Mouse (Mus musculus) CD4-positive, CD25-positive, alpha-beta regulatory T cell, adult 4 months (primary cell): Measurements from ENCODE around the gene Casz1. TPM values are rescaled to one million over a fixed set of nuclear protein-coding genes. Genes with fewer than 3 reads are reported as not detected.

ENCODE experiments used
- ATAC-seq: one replicate; pipeline ENCODE4 v1.8.0; 2017
- polyA plus RNA-seq, 2 experiments: library from polyadenylated mRNA; unstranded; fragments of 100-300 nt; shearing (Covaris generic); gene quantifications; one replicate each; pipeline ENCODE4 v1.2.1; 2017

Casz1 gene
- polyA plus RNA-seq, 2 experiments from 2014 or later, result 1.0 to 1.9 TPM

DNA sequence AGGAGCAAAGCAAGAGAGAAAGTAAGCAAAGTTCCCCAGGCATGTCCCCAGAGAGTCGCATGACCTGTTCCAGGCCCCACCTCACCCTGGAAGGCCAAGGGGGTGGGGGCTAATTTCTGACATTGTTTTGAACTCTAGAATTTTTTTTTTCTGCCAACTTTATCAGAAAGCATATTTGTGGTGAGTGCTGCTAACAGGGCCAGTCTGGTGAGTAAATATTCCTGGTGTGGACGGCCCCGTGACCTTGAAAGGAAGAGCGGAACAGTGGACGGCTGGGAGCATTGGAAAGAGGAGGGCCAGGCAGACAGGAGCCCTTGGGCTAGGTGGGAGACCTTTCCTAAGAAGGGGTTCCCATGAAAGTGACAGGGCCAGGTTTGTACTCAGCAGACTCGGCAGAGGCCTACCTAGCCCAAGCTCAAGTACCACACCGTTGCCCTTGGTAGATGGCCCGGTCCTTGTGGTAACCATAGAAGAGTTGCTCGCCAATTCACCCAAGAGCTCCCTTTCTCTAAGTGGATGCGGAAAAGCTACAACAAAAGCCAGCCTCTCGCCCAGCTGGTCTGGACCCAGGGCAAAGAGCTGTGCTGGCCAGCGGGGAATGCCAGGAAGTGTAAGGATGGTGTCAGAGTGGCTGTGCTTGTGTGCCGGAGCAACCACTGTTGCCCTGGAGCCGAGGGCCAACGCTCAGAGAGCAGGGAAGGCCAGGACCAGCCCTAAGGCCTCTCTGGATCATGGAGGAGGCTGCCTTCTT is 104.7 kb downstream of the Casz1 start:
- ATAC-seq, result no peak

DNA sequence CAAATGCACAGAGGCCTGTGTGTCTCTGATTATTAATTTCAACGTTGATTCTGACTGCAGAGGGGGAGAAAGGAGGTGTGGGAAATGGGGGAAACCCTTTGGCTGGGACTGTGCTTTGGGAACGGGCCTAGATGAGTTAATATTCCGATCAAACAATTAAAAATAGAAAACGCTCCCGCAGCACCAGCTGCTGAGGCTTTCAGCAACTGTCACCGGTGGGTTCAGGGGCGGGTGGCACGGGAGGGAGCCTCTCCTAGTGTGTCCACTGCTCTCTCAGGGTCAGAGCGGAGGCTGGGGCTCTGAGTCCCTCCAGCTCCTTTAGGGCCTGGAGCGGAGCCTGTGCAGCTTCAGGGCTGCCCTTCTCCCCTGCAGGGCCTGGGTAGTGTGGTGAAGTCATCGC is 105.3 kb downstream of the Casz1 start:
- no peak for ATAC-seq

DNA sequence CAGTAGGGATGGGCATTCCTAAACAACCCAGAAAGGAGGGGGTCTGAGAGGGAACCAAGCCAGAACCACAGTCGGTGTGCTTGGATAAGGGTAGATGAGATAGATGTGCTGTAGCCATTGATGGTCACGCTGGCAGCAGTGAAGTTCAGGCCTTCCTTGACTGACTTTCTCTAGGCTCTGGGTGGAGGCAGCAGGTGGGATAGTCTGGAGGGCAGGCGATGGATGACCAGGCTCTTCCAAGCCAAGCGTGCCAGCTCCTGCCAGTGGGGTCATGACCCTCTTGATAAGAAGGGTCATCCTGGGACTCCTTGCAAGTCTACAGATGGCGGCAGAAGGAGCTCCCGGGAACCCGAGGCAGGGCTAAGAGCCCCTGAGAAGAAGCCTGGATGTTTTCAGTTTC is 107.9 kb downstream of the Casz1 start:
- ATAC-seq, result no peak

DNA sequence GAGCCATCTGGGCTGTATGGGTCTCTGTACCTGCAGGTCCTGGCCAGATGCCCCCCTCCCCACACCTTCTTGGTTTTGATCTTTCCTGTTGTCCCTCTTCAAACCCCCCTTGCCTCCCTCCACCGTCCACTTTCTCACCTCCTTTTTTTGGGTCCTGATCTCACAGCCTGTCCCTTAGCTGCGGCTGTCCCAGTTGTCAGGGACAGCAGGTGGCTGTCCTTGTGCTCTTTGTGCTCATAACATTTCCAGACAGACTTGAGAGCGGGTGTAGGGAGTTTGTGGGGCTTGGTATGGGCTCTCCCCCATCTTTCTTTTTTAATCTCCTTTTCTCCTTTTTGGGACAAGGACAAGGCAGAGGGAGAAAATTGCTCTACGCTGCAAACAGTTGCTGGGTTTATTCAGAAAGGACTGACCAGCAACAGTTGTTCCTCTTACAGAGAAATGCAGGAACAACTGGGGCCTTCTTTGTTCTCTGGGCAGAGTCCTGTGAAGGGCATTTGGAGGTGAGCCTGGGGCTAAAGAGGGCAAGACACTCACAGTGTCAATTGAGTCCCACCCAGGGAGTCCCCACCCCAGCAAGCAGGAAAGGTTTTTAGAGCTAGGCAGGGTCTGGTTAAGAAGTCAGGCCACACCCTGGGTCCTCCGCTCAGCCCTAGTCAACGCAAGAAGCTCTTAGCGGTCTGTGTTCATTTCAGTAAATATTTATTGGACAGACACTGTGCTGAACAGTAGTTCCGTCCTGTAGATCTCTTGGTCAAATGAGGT is 108.8 kb downstream of the Casz1 start:
- no peak for ATAC-seq

DNA sequence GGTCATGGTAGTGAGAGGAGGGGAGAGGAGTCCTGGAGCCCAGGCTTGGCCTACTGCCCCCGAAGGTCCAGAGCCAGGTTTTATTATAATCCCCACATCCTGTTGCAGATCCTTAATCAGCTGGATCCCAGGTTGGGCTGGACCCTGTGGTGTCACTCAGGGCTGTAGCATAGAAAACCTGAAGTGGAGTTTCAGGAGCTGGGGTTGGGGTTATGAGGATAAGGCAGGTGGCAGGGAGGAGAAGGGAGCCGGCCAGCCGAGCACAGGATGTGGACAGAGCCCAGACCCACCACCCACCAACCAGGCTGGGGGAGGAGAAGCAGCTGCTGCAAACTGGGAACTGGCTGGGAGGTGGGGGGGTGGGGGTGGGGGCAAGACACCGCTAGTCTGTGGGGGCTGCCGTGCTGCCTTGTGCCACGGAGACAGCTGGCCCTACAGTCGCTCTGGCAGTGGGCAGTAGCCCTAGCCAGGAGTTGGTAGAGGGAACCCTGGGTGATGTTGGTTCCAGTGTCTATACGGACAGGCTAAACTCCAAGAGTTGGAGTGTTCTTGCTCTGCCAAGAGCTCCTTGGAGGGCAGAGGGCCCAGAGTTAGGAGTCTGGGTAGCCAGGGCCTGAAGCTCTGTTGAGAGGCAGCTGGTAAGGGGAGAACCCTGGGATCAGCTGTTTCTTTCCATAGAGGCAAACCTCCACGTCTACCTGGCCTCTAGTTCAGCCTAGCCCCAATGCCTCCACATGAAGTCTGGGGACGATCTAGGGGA is 110.8 kb downstream of the Casz1 start:
- no peak for ATAC-seq

DNA sequence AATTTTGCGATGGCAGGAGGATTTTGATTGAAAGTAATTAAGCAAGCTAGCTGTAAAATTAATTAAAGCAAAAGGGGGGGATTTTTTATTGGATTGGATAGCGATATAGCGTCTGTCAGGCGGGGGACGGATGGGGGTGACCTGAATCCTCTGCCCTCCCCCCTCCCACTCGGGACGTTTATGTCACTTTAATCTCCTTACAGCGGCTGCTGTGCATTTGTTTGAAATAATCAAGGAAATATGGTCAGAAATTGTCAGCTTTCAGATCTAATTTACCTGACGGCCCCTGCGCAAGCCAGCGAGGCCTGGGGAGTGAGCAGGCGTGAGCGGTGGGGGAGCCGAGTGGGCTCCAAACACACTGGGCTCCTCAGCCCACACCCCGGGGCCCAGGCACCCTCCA is 111.6 kb downstream of the Casz1 start:
- ATAC-seq, result no peak

DNA sequence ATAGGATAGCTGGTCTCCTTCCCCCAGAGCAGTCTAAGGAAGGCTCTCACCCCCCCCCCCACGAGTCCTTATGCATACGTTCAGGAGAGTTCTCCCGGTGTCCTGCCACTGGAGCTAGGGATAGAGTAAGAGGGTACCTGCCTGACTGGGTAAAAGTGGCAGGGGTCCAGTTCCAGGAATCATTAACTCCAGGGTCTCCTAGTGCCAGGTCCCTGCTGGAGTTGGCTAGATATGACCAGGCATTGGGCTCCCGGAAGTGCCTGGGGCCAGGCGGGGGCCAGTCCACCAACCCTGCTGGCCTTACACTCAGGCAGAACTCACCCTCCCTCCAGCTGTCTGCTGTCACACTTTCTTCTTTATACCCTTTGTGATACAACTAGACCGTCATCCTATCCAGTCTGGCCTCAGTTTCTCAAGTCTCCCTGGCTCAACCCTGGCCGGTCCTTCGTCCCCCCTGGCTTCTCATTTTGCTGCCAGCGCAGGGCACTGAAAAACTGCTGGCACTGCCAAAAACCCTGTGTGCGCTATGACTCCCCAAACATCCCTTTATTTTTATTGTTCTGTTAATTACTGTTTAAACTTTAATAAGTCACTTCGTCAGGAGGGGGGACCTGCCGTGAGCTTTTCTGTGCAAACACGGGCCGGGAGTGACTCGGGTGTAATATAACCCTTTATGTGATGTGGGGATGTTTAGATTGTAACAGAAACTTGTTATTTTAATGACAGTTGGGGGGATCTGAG is 114.6 kb downstream of the Casz1 start:
- ATAC-seq, result no peak

DNA sequence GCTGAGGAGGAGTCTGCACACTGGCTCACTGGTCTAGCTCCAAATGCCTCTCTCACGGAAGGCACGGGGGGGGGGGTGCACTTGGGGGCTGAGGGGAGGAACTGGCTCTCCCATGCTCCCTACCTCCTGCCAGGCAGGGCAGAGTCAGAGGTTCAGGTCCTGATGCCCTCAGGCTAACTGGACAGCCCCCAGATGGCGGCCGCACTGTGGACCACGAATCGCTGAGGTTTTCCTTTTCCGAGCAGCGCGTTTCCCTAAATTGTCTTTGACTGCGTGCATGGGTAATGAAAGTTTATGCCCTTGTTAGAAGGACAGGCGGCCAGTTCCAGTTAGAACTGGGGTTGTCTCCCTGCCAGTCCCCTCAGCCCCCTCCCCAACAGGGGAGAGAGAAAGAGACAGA is 116.4 kb downstream of the Casz1 start:
- no peak for ATAC-seq

DNA sequence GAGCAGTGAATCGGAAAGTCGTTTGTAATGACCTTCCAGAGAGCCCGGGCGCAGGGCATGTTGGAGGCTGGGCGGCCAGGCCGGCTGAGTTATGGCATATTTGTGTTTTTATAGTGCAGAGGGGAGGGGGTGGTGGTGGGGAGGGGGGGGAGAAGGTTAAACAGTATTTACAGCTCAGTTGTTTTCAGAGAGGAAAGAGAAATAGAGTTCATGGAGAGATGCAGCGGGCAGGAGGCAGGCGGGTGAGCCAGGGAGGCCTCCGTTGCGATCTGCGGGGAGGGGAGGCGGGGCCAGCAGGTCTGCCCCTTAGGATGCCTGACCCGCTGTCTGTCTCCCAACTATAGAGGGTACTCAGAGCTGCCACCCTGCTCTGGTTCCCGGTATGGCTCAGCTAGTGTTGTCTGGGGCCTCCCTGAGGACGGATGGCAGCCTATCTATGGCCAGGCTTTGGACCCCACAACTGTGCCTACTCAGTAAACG is 118.0 kb downstream of the Casz1 start:
- ATAC-seq, result no peak

DNA sequence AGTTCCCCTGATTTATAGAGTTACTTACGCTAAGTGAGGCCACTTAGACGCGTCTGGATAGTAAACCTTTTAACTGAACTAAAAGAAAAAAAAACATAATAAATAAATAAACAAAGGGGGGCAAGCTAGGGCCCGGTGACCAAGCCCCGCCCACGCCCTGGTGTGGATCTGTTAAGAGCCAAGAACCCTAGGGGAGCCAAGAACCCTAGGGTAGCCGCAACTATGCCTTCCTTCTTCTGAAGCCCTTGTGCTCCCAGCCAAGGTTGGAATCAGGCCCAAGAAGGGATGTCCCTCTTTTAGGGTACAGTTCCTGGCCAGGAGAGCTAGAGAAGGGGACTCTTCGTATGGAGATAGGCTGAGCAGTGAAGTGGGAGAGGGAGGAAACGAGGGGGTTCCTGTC is 119.2 kb downstream of the Casz1 start:
- ATAC-seq, result no peak

DNA sequence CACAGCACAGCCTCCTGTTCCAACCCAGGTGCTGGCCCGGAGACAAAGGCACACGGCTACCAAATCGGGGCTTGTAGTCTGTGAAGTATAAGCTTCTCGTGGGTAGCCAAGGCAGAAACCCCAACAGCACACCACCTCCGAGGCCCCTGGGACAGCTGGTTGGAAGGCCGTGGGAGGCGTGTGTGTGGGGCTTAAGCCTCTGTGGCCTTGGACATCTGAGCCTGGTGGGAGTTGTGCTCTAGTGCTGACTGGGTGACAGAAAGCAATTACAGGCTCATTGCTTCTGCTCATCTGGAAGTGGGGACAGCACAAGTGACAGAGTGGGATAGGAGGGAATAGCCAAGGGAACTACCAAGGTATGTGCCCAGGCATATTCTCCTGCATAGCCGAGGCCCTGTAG is 119.7 kb downstream of the Casz1 start:
- ATAC-seq, result no peak

DNA sequence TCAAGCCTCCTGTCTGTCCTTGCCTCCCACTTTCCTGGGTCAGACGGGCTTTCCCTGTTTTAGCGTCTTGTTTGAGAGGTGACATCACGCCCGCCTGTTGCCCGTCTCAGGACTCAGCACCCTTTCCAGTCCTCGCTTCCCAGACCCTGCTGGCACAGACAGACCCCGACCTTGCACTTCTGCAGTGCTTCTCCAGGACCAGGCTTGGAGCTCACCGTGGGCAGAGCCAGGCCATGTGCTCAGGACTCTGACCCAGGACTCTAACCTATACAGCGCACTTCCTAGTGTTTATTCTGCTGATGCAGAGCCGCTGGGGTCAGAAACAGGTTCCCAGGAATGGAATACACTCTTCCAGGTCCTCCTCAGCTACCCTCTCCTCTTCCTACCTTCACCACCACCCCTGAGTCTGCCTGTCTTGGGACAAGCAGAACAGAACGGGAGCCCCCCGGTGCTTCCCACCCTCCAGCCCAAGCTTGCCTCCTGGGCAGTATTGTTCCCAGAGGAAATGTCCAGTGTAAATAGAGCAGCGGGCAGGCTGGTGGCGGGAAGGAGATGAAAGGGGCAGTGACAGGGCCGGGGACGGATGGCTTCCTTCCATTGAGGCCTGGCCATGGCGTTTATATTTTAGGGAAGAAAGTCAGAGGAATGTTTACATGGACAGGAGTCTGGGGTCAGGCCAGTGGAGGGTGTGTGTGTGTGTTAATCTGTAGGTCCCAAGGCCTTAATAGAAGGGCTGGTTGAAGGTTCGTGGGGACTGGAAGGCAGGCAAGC is 121.5 kb downstream of the Casz1 start:
- no peak for ATAC-seq

DNA sequence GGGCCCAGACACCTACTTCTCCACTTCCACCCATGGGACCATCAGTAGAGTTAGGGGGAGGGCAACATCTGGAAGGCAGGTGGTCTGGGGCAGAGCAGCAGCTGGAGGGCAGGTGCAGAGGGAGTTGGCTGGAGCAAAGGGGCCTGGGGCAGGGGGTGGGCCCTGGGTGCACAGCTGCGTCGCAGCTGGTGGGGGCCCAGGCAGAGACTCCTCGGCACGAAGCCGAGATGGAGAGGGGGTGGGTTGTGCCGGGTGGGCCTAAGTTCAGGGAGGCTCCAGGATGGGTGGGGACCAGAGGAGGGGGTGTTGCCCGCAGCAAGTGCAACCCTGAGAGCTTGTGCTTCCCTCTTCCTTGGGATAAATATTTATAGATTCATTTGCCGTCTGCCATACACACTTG is 122.2 kb downstream of the Casz1 start:
- no peak for ATAC-seq

DNA sequence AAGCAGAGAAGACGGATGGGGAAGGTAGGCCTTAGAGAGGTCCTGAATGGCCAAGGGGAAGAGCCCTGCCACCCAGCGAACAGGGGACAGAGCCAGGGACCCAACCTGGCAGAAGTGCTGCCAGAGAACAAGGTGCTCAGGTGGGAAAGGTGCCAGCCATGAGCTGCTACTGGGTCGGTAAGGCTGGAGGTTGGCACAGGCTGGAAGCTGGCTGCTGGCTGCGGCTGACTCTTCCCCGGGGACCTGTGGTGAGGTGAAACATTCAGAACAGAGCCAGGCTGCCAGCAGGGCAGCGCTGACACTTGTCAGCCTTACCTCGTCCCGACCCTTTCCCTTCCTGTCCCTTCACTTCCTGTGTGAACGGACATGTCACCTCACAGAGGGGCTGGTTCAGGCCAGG is 124.1 kb downstream of the Casz1 start:
- ATAC-seq, result no peak

DNA sequence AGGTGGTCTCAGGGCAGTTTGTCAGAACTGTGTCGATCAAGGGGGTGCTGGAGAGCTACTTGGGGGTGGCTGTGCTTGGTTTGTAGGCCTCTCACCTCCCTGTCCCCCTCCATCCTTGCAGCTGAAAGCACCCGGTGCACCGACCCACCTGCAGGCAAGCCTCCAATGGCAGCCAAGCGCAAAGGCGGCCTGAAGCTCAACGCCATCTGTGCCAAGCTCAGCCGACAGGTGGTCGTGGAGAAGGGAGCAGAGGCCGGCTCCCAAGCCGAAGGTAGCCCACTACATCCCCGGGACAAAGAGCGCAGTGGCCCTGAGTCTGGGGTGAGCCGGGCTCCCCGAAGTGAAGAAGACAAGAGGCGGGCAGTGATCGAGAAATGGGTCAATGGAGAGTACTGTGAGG is 124.6 kb downstream of the Casz1 start:
- no peak for ATAC-seq

DNA sequence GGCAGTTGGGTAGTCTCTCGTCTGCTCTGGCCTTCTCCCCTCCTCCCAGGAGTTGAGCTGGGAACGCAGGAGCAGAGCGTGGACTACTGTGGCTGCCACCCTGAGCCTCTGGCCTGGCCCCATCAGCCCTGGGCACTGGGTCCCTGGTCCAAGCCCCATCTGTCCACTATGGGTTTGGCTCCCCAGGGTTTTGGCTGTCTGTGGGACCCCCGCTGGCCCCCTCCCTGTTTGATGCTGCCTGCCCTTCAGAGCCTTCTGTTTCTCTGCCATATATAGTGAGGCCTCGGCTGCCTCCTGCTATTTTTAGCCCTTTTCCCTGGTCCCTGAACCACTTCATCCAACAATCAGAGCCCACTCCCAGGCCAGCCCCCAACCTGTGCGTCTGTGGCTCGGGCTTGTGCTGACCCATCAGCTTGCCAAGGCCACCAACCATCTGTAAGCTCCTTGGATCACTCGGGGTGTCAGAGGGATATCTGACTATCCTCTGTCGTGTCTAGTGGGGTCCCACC is 126.5 kb downstream of the Casz1 start:
- ATAC-seq, result no peak

DNA sequence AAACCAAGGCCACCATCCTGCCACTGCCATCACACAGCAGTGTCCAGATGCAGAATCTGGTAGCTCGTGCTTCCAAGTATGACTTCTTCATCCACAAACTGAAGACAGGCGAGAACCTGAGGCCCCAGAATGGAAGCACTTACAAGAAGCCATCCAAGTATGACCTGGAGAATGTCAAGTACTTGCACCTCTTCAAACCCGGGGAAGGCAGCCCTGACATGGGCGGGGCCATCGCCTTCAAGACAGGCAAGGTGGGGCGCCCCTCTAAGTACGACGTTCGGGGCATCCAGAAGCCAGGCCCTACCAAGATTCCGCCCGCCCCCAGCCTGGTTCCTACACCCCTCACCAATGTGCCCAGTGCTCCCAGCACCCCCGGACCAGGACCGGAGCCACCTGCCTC is 128.9 kb downstream of the Casz1 start:
- ATAC-seq, result no peak

DNA sequence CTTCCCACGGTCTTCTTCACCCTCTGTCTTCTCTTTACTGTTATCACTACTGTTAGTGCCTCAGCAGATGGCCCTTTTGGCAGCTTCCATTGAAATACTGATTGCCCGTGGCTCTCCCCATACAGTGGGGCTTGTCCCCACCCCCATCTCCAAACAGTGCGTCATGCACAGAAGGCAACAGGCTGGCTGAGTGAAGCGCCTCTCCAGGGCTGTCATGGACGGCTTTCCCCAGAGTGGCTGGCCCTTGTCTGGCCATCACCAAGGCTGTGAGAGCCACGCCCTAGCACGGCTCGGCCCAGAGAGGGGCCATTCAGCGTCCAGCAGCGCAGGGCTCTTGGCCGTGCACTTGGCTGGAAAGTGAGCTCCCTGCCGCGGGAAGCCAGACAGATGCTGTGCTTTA is 131.0 kb downstream of the Casz1 start:
- no peak for ATAC-seq

DNA sequence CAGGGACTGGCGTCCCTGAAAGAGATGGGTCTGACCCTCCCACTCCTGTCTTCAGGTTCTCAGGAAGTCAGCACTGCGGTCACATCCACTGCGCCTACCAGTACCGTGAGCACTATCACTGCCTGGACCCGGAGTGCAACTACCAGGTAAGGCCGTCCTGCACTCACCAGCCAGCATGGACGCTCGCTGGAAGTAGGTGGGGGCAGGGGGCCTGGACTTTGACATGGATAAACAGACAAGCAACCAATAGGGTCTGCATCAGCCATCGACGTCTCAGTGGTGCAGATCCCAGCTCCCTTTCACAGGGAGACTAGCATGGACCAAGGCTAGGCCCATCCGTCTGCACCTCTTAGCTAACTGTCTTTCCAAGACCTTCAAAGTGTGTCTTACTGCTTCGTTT is 131.9 kb downstream of the Casz1 start:
- no peak for ATAC-seq

DNA sequence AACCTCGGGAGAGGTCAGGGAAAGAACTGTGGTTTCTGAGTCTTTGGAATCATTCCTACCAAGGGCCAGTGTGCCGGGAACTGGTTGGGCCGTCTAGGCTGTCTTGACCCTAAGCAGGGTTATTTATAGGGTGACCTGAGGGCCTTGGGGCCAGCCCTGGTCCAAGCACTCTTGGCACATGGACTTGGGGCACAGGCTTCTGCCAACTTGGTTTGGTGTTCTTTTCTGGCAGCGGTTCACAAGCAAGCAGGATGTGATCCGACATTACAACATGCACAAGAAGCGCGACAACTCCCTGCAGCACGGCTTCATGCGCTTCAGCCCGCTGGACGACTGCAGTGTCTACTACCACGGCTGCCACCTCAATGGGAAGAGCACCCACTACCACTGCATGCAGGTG is 132.5 kb downstream of the Casz1 start:
- ATAC-seq, result no peak

DNA sequence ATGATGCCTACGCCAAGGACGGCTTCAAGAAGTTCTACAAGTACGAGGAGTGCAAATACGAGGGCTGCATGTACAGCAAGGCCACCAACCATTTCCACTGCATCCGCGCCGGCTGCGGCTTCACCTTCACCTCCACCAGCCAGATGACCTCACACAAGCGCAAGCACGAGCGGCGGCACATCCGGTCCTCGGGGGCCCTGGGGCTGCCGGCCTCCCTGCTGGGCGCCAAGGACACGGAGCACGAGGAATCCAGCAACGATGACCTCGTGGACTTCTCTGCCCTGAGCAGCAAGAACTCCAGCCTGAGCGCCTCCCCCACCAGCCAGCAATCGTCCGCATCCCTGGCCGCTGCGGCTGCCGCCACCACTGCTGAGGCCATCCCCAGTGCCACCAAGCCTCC is 134.3 kb downstream of the Casz1 start:
- ATAC-seq, result no peak
